Mouse (Mus musculus) neural tube, embryonic 13.5 days (tissue): ENCODE measurements around the gene Dnmt1. TPM values are rescaled to one million over a fixed set of nuclear protein-coding genes. Genes with fewer than 3 reads are reported as not detected.

ENCODE experiments used
- ATAC-seq: fragments of 200-750 bp; cut with Nextera tagmentation; 2 replicates; pipeline ENCODE4 v1.8.0; 2017; ENCODE audit warnings: low read depth, mild to moderate bottlenecking, moderate TSS enrichment, moderate library complexity
- H3K27ac ChIP-seq: fragments of 300-500 bp; sonication (generic); replicated peaks from 2 replicates; pipeline ENCODE4 v1.5.1; 2015; ENCODE audit warnings: moderate library complexity, mild to moderate bottlenecking, inconsistent platforms
- H3K27me3 ChIP-seq: fragments of 300-500 bp; sonication (generic); 2 replicates; pipeline ENCODE4 v1.6.1; 2015; ENCODE audit warnings: mild to moderate bottlenecking, inconsistent platforms
- H3K36me3 ChIP-seq: fragments of 300-500 bp; sonication (generic); 2 replicates; pipeline ENCODE4 v1.6.1; 2015; ENCODE audit warnings: mild to moderate bottlenecking, inconsistent platforms
- H3K4me1 ChIP-seq: fragments of 300-500 bp; sonication (generic); replicated peaks from 2 replicates; pipeline ENCODE4 v1.6.1; 2015; ENCODE audit warnings: inconsistent platforms
- H3K4me2 ChIP-seq: fragments of 300-500 bp; sonication (generic); 2 replicates; pipeline ENCODE4 v1.6.1; 2015; ENCODE audit warnings: inconsistent platforms, mild to moderate bottlenecking, moderate library complexity
- H3K4me3 ChIP-seq: fragments of 300-500 bp; sonication (generic); 2 replicates; pipeline ENCODE4 v1.5.1; 2015; ENCODE audit warnings: mild to moderate bottlenecking, inconsistent platforms
- H3K9ac ChIP-seq: fragments of 300-500 bp; sonication (generic); 2 replicates; pipeline ENCODE4 v1.6.1; 2015; ENCODE audit warnings: moderate library complexity, mild to moderate bottlenecking, inconsistent platforms
- H3K9me3 ChIP-seq: fragments of 300-500 bp; sonication (generic); 2 replicates; pipeline ENCODE4 v1.6.1; 2016; ENCODE audit warnings: inconsistent platforms
- WGBS: fragments of 180-500 bp; shearing (Covaris S2); methylation state at CpG from one replicate; pipeline ENCODE4 v1.1.7; 2015; 5-methylcytosine and 5-hydroxymethylcytosine counted together
- microRNA-seq: library from miRNA; unstranded; fragments of <30 nt; microRNA quantifications from one replicate; pipeline ENCODE4, GENCODE M21; 2016
- polyA plus RNA-seq: library from polyadenylated mRNA; unstranded; fragments of >200 nt; fragmentation: Nextera tagmentation; extraction: Ambion mirVana; gene quantifications from 2 replicates; pipeline ENCODE4 v1.2.1, GENCODE M21; 2015

Gene Dnmt1
- polyA plus RNA-seq, 1 experiment from 2014 or later = 54.2 TPM

DNA sequence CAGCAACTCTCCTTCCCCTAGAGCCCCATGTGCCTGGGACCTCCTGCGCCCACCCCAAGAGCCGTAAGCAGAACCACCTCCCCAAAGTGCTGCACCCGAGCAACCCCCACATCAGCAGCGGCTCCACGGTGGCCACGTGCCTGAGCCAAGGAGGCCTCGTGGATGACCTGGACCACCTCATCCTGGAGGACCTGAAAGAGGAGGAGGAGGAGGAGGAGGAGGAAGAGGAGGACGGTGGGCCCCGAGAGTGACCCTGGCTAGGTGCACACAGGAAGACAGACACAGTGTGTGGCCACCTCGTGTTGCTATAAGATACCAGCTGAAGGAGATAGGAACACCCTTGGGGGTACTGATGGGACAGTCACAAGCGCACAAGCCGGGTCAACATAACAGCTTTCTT is 86.2 kb downstream of the Dnmt1 start:
- no peak overlapping the region for H3K4me2 ChIP-seq
- H3K27ac ChIP-seq = no peak overlapping the region
- ATAC-seq = no peak
- 91% methylated on average over 12 of the region's 12 CpGs for WGBS
- H3K4me1 ChIP-seq = peaks cover 11% of the 10 kb centered on the region
- H3K9ac ChIP-seq = no peak overlapping the region
- no peak overlapping the region for H3K4me3 ChIP-seq
- H3K36me3 ChIP-seq = no peaks in the 10 kb centered on the region
- H3K9me3 ChIP-seq = no peaks in the 10 kb centered on the region
- H3K27me3 ChIP-seq = peaks cover 29% of the 10 kb centered on the region

DNA sequence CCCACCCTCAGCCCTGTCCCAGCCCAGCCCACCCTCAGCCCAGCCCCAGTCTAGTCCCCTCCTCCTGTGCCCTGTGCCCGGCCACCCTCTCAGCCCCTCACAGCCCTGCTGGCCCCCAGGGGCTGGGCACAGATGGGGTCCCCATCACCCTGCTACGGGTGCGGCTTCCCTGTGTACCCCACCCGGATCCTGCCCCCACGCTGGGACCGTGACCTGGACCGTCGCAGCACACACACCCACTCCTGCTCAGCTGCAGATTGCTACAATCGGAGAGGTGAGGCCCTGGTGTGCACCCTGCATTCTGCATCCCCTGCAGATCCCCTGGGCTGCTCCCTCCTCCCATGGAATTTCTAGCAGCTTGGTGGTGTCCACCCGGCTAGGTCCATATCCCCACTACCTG is 86.7 kb downstream of the Dnmt1 start:
- WGBS = 90% methylated on average over 10 of the region's 10 CpGs

DNA sequence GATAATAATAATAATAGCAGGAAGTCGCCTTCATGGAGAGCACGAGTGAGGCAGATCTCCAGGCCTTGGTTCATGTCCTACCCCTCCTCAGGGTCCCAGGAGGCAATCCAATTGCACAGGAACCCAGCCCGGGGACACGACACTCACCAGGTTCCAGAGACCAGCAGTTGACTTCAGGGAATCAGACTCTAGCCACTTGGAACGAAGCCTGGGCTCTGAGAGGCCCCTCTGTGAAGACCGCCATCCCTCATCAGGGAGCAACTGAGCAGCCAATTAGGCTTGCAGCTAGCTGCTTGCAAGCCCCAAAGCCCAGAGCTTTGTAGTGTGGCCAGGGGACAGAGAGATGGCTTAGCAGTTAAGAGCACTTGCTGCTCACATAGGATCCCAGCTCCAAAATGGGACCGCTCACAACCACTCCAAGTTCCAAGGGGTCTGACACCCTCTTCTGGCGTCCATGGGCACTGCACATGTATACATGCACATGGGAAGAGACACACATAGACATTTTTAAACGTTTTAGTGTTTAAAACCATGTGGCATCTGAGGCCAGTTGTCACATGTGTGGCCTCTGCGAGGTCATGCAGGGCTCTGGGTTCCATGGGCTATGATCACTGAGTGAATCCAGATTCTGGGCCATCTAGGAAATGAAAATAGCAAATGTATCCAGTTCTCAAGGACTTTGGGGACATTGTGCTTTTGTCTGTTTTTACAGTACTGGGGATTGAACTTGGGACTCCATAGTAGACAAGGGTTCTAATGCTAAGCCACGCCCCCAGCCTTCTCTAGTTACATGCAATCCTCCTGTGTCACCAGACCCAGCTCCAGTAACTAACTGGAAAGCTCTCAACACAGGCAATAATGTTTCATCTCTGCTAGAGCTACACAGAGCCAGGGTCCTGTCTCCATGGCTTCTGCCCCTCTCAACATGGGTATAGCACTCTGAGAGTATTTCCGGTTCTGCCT is 89.2 kb downstream of the Dnmt1 start:
- H3K27ac ChIP-seq = no peak overlapping the region
- no peak for ATAC-seq
- WGBS = 77% methylated on average over 12 of the region's 12 CpGs
- H3K4me1 ChIP-seq = peaks cover 6% of the 10 kb centered on the region
- H3K9ac ChIP-seq = no peak overlapping the region
- no peaks in the 10 kb centered on the region for H3K9me3 ChIP-seq
- H3K4me2 ChIP-seq = no peak overlapping the region
- no peak overlapping the region for H3K4me3 ChIP-seq
- no peaks in the 10 kb centered on the region for H3K36me3 ChIP-seq
- H3K27me3 ChIP-seq = peaks cover 51% of the 10 kb centered on the region

More for the DNA sequence above, 86.7 kb downstream of the Dnmt1 start:
- no peak overlapping the region for H3K4me3 ChIP-seq
- peaks cover 34% of the 10 kb centered on the region for H3K27me3 ChIP-seq
- H3K4me1 ChIP-seq = peaks cover 12% of the 10 kb centered on the region
- no peak overlapping the region for H3K9ac ChIP-seq
- no peaks in the 10 kb centered on the region for H3K9me3 ChIP-seq
- H3K4me2 ChIP-seq = no peak overlapping the region
- ATAC-seq = no peak
- H3K36me3 ChIP-seq = no peaks in the 10 kb centered on the region
- no peak overlapping the region for H3K27ac ChIP-seq

DNA sequence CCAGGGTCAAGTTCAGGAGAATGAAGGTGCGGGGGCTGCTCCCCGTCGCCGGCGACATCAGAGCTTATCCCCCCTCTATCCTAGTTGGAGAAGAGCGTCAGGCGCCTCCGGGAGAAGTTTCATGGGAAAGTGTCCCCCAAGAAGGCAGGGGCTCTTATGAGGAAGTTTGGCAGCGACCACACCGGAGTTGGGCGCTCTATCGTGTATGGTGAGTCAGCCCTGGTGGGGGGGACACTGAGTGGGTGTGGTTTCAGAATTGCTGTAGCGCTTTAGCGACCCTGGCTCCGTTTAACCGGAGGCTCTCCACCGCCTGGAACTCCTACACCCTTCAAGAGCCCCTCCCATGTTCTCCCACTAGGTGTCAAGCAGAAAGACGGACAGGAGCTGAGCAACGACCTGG is 90.4 kb downstream of the Dnmt1 start:
- H3K9me3 ChIP-seq = no peaks in the 10 kb centered on the region
- peaks cover 51% of the 10 kb centered on the region for H3K27me3 ChIP-seq
- H3K4me3 ChIP-seq = peak overlapping the region; percentile 33
- WGBS = 4% methylated on average over 19 of the region's 19 CpGs
- H3K4me2 ChIP-seq = peak overlapping the region; percentile 46
- H3K36me3 ChIP-seq = no peaks in the 10 kb centered on the region
- H3K4me1 ChIP-seq = peaks cover 6% of the 10 kb centered on the region
- H3K27ac ChIP-seq = no peak overlapping the region
- no peak overlapping the region for H3K9ac ChIP-seq
- no peak for ATAC-seq

DNA sequence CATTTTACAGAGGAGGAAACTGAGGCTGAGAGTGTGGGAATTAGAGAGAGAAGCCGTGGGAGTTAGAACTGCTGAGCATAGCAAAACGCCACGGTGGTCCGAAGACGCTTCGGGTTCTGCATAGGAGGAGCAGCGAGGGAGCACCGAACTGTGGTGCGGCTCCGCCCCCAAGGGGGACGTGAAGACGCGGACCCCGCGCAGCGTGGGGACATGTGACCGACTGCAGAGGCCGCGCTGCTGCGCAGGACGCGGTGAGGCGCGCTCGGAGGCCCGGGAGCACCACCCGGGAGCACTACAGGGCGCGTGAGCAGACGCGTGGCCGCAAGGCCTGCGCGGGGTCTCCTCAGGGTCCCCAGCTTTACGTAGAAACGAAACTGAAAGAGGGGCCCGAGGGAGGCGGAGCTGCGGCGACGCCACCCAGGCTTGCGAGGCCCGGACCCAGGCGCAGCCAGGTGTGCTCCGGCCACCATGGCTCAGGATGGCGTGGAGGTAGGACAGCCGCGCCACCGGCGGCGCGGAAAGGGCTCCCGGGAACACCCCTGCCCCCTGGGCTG is 91.2 kb downstream of the Dnmt1 start, which contains the start of gene A230050P20Rik:
A230050P20Rik (plus strand) TSS at position 195 of the 554 bp plus-strand sequence.
- no peak for ATAC-seq
- 10% methylated on average over 51 of the region's 53 CpGs for WGBS
- Histone ChIP-seq H3K4me3 (peak within 1 kb of the TSS; percentile 33), H3K9ac (no peak within 1 kb of the TSS), H3K36me3 (no peaks in the 10 kb centered on the region), H3K27ac (no peak within 1 kb of the TSS), H3K4me1 (peaks cover 6% of the 10 kb centered on the region), H3K9me3 (no peaks in the 10 kb centered on the region), H3K4me2 (peak within 1 kb of the TSS; percentile 46), H3K27me3 (peaks cover 51% of the 10 kb centered on the region)

DNA sequence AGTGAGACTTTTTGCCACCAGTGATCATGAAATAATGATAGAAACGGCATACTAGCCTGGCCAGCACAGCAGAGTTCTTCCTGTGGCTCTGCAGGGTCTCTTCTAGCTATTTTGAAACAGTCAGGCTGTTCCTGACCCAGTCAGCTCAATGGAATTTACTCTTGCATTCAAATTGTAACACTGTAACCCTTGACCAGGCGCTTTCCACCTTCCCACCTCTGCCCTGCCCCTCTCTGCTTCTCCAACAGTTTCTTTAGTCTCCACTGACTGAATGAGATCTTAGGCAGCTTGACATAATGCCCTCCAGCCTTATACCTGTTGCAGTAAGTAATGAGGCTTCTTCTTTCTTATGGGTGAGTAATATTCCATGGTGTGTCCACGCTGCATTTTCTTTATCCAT is 92.8 kb downstream of the Dnmt1 start:
- Histone ChIP-seq H3K4me3 (no peak overlapping the region), H3K4me2 (no peak overlapping the region), H3K27ac (no peak overlapping the region), H3K4me1 (peaks cover 6% of the 10 kb centered on the region), H3K9ac (no peak overlapping the region), H3K9me3 (no peaks in the 10 kb centered on the region), H3K36me3 (no peaks in the 10 kb centered on the region), H3K27me3 (peaks cover 51% of the 10 kb centered on the region)
- 40% methylated on average over 3 of the region's 3 CpGs for WGBS
- no peak for ATAC-seq

DNA sequence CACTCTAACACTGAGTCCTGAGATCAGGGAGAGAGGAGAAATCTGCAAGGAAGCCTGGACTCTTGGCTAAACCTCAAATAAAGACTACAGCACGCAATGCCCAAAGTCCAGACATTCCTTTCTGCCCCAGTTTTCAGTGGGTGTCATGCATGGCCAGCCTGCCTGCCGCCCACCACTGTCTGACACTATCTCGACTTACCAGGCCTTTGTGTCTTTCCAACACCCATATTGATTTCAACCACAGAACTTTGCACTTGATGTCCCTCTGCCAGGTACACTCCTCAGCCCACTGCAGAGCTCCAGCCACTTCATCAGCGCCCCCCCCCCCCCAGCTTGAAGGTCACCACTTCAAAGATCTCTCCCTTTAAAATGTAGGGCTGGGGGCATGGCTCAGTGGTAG is 97.5 kb downstream of the Dnmt1 start:
- WGBS = 56% methylated on average over 4 of the region's 4 CpGs
- ATAC-seq = no peak

DNA sequence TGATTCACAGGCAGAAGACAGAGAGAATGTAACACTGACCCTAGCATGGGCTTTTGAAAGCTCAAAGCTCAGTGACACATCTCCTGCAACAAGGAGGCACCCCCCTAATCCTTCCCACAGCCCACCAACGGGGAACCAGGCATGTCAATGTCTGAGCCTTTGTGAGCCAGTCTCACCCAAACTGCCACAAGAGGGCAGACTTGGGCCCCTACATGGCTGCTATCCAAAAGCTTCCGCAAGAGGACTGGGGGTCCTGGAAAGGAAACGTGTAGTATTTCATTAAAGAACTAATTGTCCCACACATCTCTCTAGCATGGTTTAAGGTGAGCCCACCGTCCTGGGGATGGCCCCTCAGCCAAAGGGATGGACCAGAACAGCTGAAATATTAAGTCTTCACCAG is 97.9 kb downstream of the Dnmt1 start:
- Histone ChIP-seq H3K4me1 (no peaks in the 10 kb centered on the region), H3K36me3 (no peaks in the 10 kb centered on the region), H3K27ac (no peak overlapping the region), H3K4me3 (no peak overlapping the region), H3K27me3 (peaks cover 13% of the 10 kb centered on the region), H3K9ac (no peak overlapping the region), H3K4me2 (no peak overlapping the region), H3K9me3 (no peaks in the 10 kb centered on the region)
- no peak for ATAC-seq
- WGBS = 9% methylated on average over 4 of the region's 4 CpGs

More for the DNA sequence above, 97.5 kb downstream of the Dnmt1 start:
- Histone ChIP-seq H3K4me2 (no peak overlapping the region), H3K9ac (no peak overlapping the region), H3K4me1 (no peaks in the 10 kb centered on the region), H3K27me3 (peaks cover 17% of the 10 kb centered on the region), H3K36me3 (no peaks in the 10 kb centered on the region), H3K4me3 (no peak overlapping the region), H3K9me3 (no peaks in the 10 kb centered on the region), H3K27ac (no peak overlapping the region)

DNA sequence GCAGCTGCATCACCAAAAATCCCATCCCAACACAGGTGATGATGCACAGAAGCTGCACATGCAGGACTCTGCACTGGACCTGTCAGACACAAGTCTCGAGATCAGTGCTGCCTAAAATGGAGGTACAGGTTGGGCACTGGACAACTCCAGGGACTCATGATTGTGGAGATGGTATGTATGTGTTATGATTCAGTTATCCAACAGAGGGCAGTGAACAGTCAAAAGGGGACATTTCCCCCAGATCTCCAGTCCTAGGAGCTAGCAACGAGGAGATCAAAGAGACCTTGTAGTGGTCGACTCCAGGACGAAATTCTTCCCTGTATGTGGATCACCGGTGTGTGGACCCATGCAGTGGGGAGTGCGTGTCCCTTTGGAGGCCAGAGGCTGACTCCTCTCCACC is 99.8 kb downstream of the Dnmt1 start:
- Histone ChIP-seq H3K4me3 (no peak overlapping the region), H3K9ac (no peak overlapping the region), H3K4me2 (no peak overlapping the region), H3K4me1 (no peaks in the 10 kb centered on the region), H3K9me3 (no peaks in the 10 kb centered on the region), H3K27ac (no peak overlapping the region), H3K27me3 (peaks cover 8% of the 10 kb centered on the region), H3K36me3 (no peaks in the 10 kb centered on the region)
- ATAC-seq = no peak
- WGBS = 53% methylated on average over 6 of the region's 6 CpGs

Small RNA genes within 50 kb of the gene (microRNA-seq; reads per million reads assigned to microRNA genes)
- 0.44 reads per million for gene Mir7081

Other genes starting within 250 kb of the Dnmt1 start
- gene Olfm2, start 213.5 kb downstream of the Dnmt1 start, polyA plus RNA-seq = 127 and 128 TPM in 2 replicates
- gene Col5a3, start 144.8 kb downstream of the Dnmt1 start, polyA plus RNA-seq = 0.45 and 0.59 TPM in 2 replicates
- gene Rdh8, start 141.4 kb downstream of the Dnmt1 start, polyA plus RNA-seq = not detected in 2 replicates
- 2.6 and 2.7 TPM in 2 replicates for gene A230050P20Rik, start 91.2 kb downstream of the Dnmt1 start, polyA plus RNA-seq
- 8.8 and 9.7 TPM in 2 replicates for gene Angptl6, start 80.2 kb downstream of the Dnmt1 start, polyA plus RNA-seq
- gene Ppan, start 71.7 kb downstream of the Dnmt1 start, polyA plus RNA-seq = 48.1 and 51.9 TPM in 2 replicates
- 253 and 267 TPM in 2 replicates for gene Eif3g, start 61.3 kb downstream of the Dnmt1 start, polyA plus RNA-seq
- gene S1pr2, start 16.9 kb upstream of the Dnmt1 start, polyA plus RNA-seq = 9.9 and 10.1 TPM in 2 replicates
- 105 and 110 TPM in 2 replicates for gene Mrpl4, start 42.9 kb upstream of the Dnmt1 start, polyA plus RNA-seq
- gene Icam1, start 56.1 kb upstream of the Dnmt1 start, polyA plus RNA-seq = 3.9 and 4.8 TPM in 2 replicates
- gene Icam4, start 69.5 kb upstream of the Dnmt1 start, polyA plus RNA-seq = 0.33 and 0.56 TPM in 2 replicates
- 0.45 and 0.68 TPM in 2 replicates for gene Icam5, start 72.2 kb upstream of the Dnmt1 start, polyA plus RNA-seq
- 1.4 and 2.1 TPM in 2 replicates for gene Zglp1, start 107.2 kb upstream of the Dnmt1 start, polyA plus RNA-seq
- gene Gm49373, start 113.2 kb upstream of the Dnmt1 start, polyA plus RNA-seq = 0.91 and 0.98 TPM in 2 replicates
- gene Fdx1l, start 113.7 kb upstream of the Dnmt1 start, polyA plus RNA-seq = 52.1 and 60.2 TPM in 2 replicates
- gene Gm38431, start 132.1 kb upstream of the Dnmt1 start, polyA plus RNA-seq = 1.3 and 1.6 TPM in 2 replicates
- 37.3 and 38.3 TPM in 2 replicates for gene Raver1, start 132.1 kb upstream of the Dnmt1 start, polyA plus RNA-seq
- gene Tyk2, start 171.4 kb upstream of the Dnmt1 start, polyA plus RNA-seq = 11.7 TPM in 2 replicates
- gene Cdc37, start 190.1 kb upstream of the Dnmt1 start, polyA plus RNA-seq = 228 and 273 TPM in 2 replicates
- gene Pde4a, start 205.8 kb upstream of the Dnmt1 start, polyA plus RNA-seq = 17.5 and 18.9 TPM in 2 replicates